Mouse (Mus musculus) limb, embryonic 14.5 days (tissue): ENCODE measurements at regions not wholly inside any gene's neighbourhood (a gene's known extent, or its start where the extent isn't known, plus 50 kb on each side); places are given as distances from the start of the nearest gene placed in this dataset.

Experiments used
- ATAC-seq: fragments of 200-750 bp; cut with Nextera tagmentation; 2 replicates; pipeline ENCODE4 v1.8.0; 2017; ENCODE audit warnings: low read depth, moderate number of reproducible peaks, moderate TSS enrichment; ENCODE audit not compliant: low FRiP score
- DNase-seq: peaks from one replicate; pipeline ENCODE4 v3.0.0-alpha.2; 2015; ENCODE audit warnings: low spot score
- H3K27ac ChIP-seq: fragments of 300-500 bp; sonication (generic); replicated peaks from 2 replicates; pipeline ENCODE4 v1.5.1; 2014; ENCODE audit warnings: low read depth, mild to moderate bottlenecking, low read length, moderate library complexity, mixed read lengths
- H3K27me3 ChIP-seq: fragments of 300-500 bp; sonication (generic); 2 replicates; pipeline ENCODE4 v1.6.1; 2014; ENCODE audit warnings: low read length, mixed read lengths; ENCODE audit not compliant: control insufficient read depth, insufficient read depth
- H3K36me3 ChIP-seq: fragments of 300-500 bp; sonication (generic); 2 replicates; pipeline ENCODE4 v1.6.1; 2014; ENCODE audit warnings: mild to moderate bottlenecking, low read length, moderate library complexity, mixed read lengths; ENCODE audit not compliant: control insufficient read depth, insufficient read depth
- H3K4me1 ChIP-seq: fragments of 300-500 bp; sonication (generic); 2 replicates; pipeline ENCODE4 v1.6.1; 2014; ENCODE audit warnings: antibody characterized with exemption, low read length, mixed read lengths; ENCODE audit not compliant: control insufficient read depth, insufficient read depth
- H3K4me2 ChIP-seq: fragments of 300-500 bp; sonication (generic); replicated peaks from 2 replicates; pipeline ENCODE4 v1.6.1; 2014; ENCODE audit warnings: low read depth, mild to moderate bottlenecking, low read length, moderate library complexity; ENCODE audit not compliant: severe bottlenecking
- H3K4me3 ChIP-seq: fragments of 300-500 bp; sonication (generic); replicated peaks from 2 replicates; pipeline ENCODE4 v1.5.1; 2014; ENCODE audit warnings: low read length
- H3K9ac ChIP-seq: fragments of 300-500 bp; sonication (generic); 2 replicates; pipeline ENCODE4 v1.6.1; 2014; ENCODE audit warnings: mild to moderate bottlenecking, low read depth, low read length, moderate library complexity; ENCODE audit not compliant: severe bottlenecking
- H3K9me3 ChIP-seq: fragments of 300-500 bp; sonication (generic); 2 replicates; pipeline ENCODE4 v1.6.1; 2016; ENCODE audit warnings: low read length; ENCODE audit not compliant: control insufficient read depth
- POLR2A ChIP-seq: fragments of 200-500 bp; IDR thresholded peaks from 2 replicates; pipeline ENCODE4 v1.8.0; 2012; ENCODE audit warnings: inconsistent platforms, mild to moderate bottlenecking, moderate library complexity, borderline replicate concordance; ENCODE audit not compliant: insufficient read depth, insufficient read length; ENCODE audit errors: extremely low read depth
- WGBS: fragments of 180-500 bp; shearing (Covaris S2); extraction: QIAGEN DNeasy Blood & Tissue Kit; methylation state at CpG from one replicate; pipeline ENCODE4 v1.1.7; 2014; 5-methylcytosine and 5-hydroxymethylcytosine counted together

DNA sequence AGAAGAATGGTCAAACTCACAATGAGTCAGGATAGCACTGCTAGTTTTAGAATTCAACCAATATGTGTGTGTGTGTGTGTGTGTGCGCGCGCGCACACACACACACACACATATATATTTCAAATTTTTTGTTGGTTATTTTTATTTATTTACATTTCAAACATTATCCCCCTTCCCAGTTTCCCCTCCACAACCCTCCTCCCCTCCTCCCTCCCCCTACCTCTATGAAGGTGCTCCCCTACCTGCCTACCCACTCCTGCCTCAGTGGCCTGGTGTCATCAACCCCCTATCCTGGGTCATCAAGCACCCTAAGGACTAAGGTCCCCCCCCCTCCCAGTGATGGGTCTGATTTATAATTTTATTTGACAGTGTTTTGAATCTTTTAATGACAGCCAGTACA, 258.4 kb upstream of the Fign start:
- no peak overlapping the region for H3K4me2 ChIP-seq
- H3K27ac ChIP-seq = no peak overlapping the region
- DNase-seq = no peak
- no peak overlapping the region for H3K9ac ChIP-seq
- ATAC-seq = no peak
- no peaks in the 10 kb centered on the region for H3K4me1 ChIP-seq
- no peak for TF ChIP-seq POLR2A
- H3K4me3 ChIP-seq = no peak overlapping the region
- H3K36me3 ChIP-seq = no peaks in the 10 kb centered on the region
- no peaks in the 10 kb centered on the region for H3K9me3 ChIP-seq
- WGBS = 95% methylated on average over 4 of the region's 4 CpGs
- H3K27me3 ChIP-seq = no peaks in the 10 kb centered on the region

DNA sequence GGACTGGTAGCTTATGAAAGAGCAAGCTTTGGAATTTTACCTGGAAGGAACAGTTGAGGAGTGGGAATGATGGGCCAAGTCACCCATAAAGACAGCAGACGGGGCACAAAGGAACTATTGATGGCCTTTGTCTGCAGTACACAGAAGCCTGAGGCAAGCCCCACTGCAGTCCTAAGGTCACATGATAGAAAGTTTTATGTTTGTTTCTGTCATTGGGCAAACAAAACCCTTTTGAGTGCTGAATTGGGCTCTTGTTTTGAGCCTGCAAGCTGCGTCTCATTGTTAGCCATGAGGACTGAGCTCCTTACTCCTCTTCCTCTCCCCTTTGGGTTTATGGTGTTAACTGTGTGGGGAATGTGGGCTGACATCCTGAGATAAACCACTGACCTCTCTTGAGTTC, 227.7 kb upstream of the Fign start:
- no peak overlapping the region for H3K4me3 ChIP-seq
- H3K9ac ChIP-seq = no peak overlapping the region
- TF ChIP-seq POLR2A = no peak
- no peaks in the 10 kb centered on the region for H3K27me3 ChIP-seq
- H3K4me2 ChIP-seq = no peak overlapping the region
- no peaks in the 10 kb centered on the region for H3K36me3 ChIP-seq
- 66% methylated on average over 2 of the region's 2 CpGs for whole genome bisulfite sequencing
- ATAC-seq (no peak), DNase-seq (no peak)
- H3K27ac ChIP-seq = no peak overlapping the region
- no peaks in the 10 kb centered on the region for H3K4me1 ChIP-seq
- H3K9me3 ChIP-seq = no peaks in the 10 kb centered on the region
